Mouse (Mus musculus) neutrophil, adult 5-6 weeks (primary cell): ENCODE measurements at regions not wholly inside any gene's neighbourhood (a gene's known extent, or its start where the extent isn't known, plus 50 kb on each side); places are given as distances from the start of the nearest gene placed in this dataset.
A peak's percentile ranks its signal among the peaks of the same experiment; 100 is the strongest.
"Not testable (repeated sequence)": the region's sequence is repeated elsewhere in the genome, so short reads cannot be mapped to it uniquely, and the experiment has no call there.

Source experiments
- ATAC-seq: fragments of 151-379, 151-347 bp; 2 replicates; pipeline ENCODE4 v1.8.0; 2017; ENCODE audit warnings: mild to moderate bottlenecking, moderate TSS enrichment; ENCODE audit not compliant: insufficient number of reproducible peaks, poor library complexity, low FRiP score, severe bottlenecking; ENCODE audit errors: extremely low read depth

- ATAC-seq: no peak
Measured at GRCm38 (mm10) chr2:166305044-166306002, 149.9 kb upstream of the Sulf2 start.

GRCm38 (mm10) chr2:166303854-166304253 is 148.4 kb upstream of the Sulf2 start:
- no peak for ATAC-seq

- ATAC-seq: no peak
Measured at GRCm38 (mm10) chr2:166301161-166301560, 145.7 kb upstream of the Sulf2 start.

GRCm38 (mm10) chr2:166294672-166295071 is 139.2 kb upstream of the Sulf2 start:
- ATAC-seq: no peak

GRCm38 (mm10) chr2:166292987-166293386 is 137.5 kb upstream of the Sulf2 start:
- ATAC-seq: peak; percentile 18; the same call in 1 of the 2 replicates

GRCm38 (mm10) chr2:166291266-166291665 is 135.8 kb upstream of the Sulf2 start:
- ATAC-seq: no peak

- ATAC-seq: no peak
Measured at GRCm38 (mm10) chr2:166290826-166291225, 135.4 kb upstream of the Sulf2 start.

GRCm38 (mm10) chr2:166289198-166289597 is 133.7 kb upstream of the Sulf2 start:
- ATAC-seq: no peak

GRCm38 (mm10) chr2:166281137-166281536 is 125.7 kb upstream of the Sulf2 start:
- ATAC-seq: not testable (repeated sequence)

- no peak for ATAC-seq
Measured at GRCm38 (mm10) chr2:166280651-166281127, 125.2 kb upstream of the Sulf2 start.

GRCm38 (mm10) chr2:166279676-166280075 is 124.2 kb upstream of the Sulf2 start:
- no peak for ATAC-seq

- ATAC-seq: no peak
Measured at GRCm38 (mm10) chr2:166275398-166275797, 119.9 kb upstream of the Sulf2 start.

- no peak for ATAC-seq
Measured at GRCm38 (mm10) chr2:166274016-166274346, 118.5 kb upstream of the Sulf2 start.

- ATAC-seq: no peak
Measured at GRCm38 (mm10) chr2:166273312-166274015, 118.0 kb upstream of the Sulf2 start.

GRCm38 (mm10) chr2:166272841-166273240 is 117.4 kb upstream of the Sulf2 start:
- ATAC-seq: no peak

GRCm38 (mm10) chr2:166272190-166272543 is 116.7 kb upstream of the Sulf2 start:
- no peak for ATAC-seq

- no peak for ATAC-seq
Measured at GRCm38 (mm10) chr2:166271373-166272189, 116.1 kb upstream of the Sulf2 start.

- ATAC-seq: no peak
Measured at GRCm38 (mm10) chr2:166270007-166270406, 114.5 kb upstream of the Sulf2 start.

GRCm38 (mm10) chr2:166266915-166267314 is 111.5 kb upstream of the Sulf2 start:
- no peak for ATAC-seq
